Mouse (Mus musculus): ENCODE results near the gene Alkbh1.
"Not testable (repeated sequence)": the region's sequence is repeated elsewhere in the genome, so short reads cannot be mapped to it uniquely, and the experiment has no call there.

Alkbh1 gene

GRCm38 (mm10) chr12:87443700-87444122 is at the start of gene Alkbh1, which contains the start of gene Slirp:
Alkbh1 (minus strand) TSS chr12:87444017.
Slirp (plus strand) TSS chr12:87443896.
- DNase-seq (ENCODE audit: low read depth, low spot score), result peak; percentile 75

GRCm38 (mm10) chr12:87488683-87489082 is 44.9 kb upstream of the Alkbh1 start:
- DNase-seq (ENCODE audit: low read depth, low spot score), result not testable (repeated sequence)

GRCm38 (mm10) chr12:87482482-87482881 is 38.7 kb upstream of the Alkbh1 start:
- not testable (repeated sequence) for DNase-seq (ENCODE audit: low read depth, low spot score)

DNA sequence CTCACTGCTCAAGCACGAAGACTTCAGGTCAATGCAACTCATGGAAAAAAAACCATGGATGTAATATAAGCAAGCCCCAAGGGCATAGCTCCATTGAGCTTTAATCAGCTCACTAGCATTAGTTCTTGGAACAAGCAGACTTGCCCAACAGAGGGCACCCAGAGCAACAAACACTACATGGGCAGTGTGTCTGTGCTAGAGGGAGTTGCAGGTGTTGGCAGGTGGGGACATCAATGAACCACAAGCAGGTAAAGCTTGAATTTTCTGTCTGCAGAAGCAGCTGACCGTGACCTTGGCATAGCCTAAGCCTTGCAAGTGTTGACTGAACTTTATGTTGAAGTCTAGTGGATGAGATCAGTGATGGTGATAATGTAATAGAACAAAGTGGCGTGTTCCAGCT is 30.9 kb upstream of the Alkbh1 start:
- no peak for DNase-seq (ENCODE audit: low read depth, low spot score)

DNA sequence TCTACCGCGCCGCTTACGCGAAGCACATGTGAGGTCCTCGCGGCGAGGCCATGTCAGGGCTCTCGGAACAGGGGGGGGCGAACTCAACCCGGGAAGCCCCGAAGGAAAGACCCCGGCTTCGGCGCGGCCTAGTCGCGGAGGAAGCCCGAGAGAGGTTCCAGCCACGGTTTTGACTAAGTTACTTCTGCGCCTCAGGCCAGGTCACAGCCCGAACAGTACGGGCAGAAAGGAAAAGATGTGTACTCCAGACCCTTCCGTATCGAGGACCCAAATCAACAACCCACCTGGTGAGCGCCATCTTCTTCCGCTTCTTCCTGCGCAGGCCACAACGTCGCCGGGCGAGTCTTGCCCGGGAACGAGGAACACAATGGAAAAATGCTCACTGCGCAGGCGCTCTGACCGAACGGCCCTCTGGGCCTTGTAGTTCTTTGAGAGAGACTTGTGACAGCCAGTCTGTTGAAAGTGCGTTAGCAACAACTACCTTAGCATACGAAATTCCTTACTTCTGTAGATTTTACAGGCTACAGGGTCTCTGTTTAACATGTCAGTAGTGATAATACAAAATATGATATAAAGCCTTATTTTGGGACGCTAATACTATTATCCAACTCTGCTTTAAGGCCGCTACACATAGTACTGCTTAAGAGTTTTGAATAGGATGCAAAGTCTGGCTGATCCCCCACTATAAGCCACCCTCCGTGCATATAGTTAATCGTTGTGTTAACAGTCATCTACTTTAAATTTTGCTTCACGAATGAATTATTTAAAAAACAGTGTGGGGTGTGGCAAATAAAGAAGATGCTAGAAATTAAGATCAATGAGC is 28.4 kb upstream of the Alkbh1 start, which contains the start of gene Snw1:
Gene Snw1 (minus strand): TSS at position 311 of the 823 bp plus-strand sequence.
- DNase-seq (ENCODE audit: low read depth, low spot score), result peak; percentile 95

DNA sequence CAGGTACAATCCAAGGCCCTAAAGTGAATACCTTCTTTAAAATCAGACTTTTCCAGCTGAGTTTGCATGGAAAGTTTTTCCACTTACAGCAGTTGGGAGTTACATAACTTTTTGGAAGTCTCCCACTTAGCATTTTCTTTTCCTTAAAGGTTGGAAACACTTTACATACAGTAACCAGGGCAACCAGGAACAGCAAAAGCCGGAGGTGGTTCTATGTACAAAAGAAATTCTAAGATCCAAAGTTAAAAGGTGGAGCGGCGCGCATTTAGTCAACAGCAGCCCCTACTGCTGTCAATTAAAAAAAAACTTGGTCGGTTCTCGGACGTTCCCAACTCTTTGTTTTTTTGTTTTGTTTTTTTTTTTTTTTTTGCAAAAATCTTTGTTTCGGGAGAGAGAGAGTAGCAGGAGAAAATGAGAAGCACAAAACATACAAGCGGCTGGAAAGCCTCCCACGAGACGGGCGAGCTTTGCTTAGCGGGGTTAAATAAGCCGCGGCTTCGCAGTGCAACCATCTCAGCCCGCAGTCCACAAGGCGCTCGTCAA is 27.7 kb upstream of the Alkbh1 start:
- no peak for DNase-seq (ENCODE audit: low read depth, low spot score)

DNA sequence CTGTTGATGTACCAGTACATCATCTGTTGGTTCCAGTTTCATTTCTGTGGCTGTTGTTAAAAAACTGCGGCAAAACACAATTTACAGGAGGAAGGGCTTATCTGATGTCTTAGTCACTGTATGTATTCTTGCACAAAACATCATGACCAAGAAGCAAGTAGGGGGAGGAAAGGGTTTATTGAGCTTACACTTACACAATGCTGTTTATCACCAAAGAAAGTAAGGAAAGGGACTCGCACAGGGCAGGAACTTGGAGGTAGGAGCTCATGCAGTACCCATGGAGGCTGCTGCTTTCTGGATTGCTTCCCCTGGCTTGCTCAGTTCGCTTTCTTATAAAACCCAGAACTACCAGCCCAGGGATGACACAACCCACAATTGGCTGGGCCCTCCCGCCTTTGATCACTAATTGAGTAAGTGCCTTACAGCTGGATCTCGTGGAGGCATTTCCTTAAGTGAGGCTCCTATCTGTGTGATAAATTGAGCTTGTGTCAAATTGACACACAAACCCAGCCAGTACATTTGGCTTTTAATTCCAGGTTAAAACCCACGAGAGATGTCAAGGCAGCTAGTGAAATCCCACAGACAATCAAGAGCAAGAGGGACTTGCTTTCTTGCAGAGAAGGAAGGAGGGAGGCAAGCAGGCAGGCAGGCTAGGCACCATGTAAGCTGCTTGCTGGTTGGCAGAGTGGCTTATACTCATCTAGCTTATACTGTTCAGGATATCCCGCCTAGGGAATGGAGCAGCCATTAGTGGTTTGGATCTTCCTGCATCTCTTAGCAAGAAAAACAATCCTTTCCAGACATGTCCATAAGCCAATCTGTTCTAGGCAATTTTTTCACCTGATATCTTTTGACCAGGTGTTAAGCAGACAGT is 26.7 kb upstream of the Alkbh1 start:
- DNase-seq (ENCODE audit: low read depth, low spot score), result no peak

DNA sequence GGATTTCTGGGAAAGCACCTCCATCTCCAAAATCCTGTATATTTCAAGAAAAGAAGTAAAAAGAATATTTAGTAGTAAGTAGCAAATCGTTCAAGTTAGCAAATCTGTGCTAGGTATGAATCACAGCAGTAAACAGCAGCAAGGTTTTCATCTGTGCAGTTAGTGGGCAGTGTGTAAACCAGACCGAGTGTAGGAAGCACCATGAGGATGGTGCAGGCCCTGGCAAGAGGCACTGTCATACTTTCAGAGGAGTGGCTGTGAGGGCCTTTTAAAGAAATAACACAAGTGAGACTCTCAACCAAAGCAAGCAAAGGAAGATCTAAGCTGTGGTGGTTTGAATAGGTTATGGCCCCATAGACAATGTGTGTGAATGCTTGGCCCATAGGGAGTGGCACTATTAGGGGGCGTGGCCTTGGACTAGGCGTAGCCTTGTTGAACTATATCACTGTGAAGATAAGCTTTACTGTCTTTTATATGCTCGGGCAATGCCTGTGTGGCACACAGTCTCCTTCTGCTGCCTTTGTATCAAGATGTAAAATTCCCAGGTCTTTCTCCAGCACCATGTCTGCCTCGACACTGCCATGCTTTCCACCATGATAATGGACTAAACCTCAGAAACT is 21.0 kb upstream of the Alkbh1 start:
- DNase-seq (ENCODE audit: low read depth, low spot score), result no peak

DNA sequence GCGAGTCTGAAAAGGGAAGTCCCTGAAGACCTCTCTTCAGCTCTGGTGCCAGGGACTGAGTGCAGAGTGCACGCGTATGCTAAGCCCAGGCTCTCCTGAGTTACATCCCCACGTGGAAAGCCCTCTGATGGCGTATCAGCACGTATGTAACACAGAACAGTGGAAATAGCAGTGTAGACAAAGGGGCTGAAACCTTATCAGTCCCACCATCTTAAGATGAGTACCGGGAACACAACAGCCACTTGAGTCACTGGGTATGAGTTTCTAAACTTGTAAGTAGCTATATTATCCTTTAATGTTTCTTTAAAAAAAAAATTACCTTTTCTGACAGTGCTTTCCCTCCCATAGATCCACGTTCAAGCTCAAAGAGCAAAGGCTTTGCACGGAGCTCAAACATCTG is 5.6 kb upstream of the Alkbh1 start:
- DNase-seq (ENCODE audit: low read depth, low spot score), result no peak

DNA sequence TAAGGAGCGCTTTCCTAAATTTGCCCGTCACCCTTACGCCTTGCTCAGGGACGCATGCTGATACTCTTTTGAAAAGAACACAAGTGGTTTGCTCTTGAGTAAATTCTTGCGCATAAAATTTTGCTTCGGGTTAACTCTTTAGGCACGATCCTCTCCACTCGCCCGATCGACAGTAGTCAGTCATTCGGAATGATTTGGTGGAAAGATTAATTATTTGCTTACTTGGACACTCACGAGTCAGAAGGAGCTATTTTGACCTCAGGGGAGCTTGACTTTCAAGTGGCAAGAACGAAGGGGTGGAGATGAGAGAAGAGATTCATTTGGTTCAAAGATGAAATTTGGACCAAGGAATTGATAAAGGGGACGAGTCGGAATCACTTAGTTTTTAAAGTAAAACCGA is 394 bp upstream of the Alkbh1 start:
- no peak for DNase-seq (ENCODE audit: low read depth, low spot score)

GRCm38 (mm10) chr12:87443115-87443699 is 610 bp downstream of the Alkbh1 start:
- DNase-seq (ENCODE audit: low read depth, low spot score), result no peak

DNA sequence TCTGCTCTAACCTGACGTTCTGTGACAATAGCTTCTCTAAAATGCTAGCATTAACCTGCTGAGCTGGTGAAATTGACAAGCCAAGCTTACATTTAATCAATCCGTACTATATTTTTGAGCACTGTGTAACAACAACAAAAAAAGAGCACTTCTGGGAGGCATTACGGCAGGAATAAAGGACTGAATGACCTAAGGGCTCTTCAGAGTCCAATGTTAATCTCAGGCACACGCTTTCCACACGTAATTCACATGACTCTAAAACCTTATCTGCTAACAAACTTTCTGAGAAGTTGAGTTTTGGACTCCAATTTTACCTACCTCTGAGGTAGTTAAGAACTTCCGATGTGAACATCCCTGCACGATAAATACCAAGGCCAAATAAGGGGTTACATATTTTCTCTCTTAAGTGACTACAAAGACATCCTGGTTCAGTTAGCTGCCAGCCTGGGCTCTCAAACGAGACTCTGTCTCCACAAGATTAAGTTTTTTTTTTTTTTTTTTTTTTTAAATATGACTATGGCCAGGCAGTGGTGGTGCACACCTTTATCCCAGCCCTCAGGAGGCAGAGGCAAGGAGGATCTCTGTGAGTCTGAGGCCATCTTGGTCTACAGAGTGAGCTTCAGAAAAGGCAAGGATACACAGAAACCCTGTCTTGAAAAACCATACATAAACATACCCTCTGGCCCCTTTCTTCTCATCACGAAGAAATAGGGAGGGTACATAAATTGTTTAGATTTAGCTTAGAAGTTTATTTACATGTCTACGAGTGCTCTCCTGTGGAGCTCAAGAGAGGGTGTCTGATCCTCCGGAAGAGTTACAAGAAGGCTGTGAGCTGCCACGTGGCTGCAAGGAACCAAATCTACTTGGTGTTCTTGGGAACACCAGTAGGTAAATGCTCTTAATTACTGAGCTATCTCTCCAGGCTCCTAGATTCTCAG is 1.4 kb downstream of the Alkbh1 start:
- no peak for DNase-seq (ENCODE audit: low read depth, low spot score)

- DNase-seq (ENCODE audit: low read depth, low spot score), result no peak
These were observed 14.9 kb downstream of the Alkbh1 start for GRCm38 (mm10) chr12:87428885-87429284.

DNA sequence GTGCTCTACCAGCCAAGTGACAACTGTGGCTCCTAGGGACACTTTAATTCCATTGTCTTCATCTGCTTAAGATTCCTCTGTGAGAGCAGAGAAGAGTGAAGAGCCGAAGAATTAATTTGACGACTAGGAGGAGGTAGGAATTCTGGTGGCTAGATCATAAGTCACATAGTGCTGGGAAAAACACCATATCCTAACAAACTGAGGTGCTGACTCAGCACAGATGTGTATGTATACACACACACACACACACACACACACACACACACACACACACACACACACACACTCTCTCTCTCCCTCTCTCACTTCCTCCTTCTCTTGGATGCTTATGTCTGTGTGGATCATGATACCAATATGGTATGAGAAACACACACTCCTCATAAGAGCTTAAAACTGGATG is 15.5 kb downstream of the Alkbh1 start:
- DNase-seq (ENCODE audit: low read depth, low spot score), result no peak

DNA sequence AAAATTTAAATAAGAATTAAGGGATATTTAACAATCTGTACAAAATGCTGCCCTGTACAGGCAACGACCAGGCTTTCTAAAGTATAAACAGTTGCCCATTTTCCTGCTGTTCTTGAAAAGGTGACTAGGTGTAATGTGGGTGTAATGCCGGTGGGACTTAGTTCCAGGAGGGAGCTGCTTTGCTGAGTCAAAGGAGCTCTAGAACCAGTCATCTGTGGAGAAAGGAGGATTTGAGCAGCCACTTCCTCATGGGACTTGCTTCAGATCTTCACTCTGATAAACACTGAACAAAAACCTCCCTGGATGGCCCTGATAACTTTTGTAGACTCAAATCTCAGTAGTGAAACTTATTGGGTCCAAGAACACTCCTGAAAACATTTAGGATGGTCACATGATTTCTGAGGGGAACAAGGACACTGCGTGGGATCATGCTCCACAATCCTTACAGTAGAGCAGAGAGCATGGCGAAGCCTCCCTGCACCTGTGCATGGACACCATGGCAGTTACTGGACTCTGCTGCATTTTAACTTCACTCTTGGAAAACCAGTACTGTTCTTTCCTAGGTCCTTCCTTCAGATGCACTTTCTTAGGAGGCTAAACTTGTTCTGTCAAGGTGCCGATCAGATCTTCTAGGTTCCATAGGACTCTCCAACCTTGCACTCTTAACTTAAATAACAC is 17.3 kb downstream of the Alkbh1 start:
- DNase-seq (ENCODE audit: low read depth, low spot score), result no peak

DNA sequence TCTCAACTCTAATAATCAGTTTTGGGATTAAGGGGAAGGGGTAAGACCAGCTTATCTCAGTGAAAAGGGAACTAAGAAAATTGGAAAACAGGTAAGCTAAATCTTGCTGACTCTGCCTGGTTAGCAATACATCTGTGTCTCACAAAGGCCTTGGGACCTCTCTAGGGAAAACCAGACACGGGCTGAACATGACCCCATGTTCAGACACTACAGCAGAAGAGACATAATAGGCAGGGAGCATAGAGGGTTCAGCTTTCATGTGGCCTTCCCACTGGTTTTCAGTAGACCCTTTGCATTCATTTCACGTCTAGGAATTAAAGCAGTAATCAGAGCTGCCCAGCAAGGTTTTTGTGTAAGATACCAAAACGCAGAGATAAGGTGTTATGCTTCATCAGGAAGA is 19.3 kb downstream of the Alkbh1 start:
- no peak for DNase-seq (ENCODE audit: low read depth, low spot score)

- no peak for DNase-seq (ENCODE audit: low read depth, low spot score)
These were observed 20.1 kb downstream of the Alkbh1 start for GRCm38 (mm10) chr12:87423700-87424099.

DNA sequence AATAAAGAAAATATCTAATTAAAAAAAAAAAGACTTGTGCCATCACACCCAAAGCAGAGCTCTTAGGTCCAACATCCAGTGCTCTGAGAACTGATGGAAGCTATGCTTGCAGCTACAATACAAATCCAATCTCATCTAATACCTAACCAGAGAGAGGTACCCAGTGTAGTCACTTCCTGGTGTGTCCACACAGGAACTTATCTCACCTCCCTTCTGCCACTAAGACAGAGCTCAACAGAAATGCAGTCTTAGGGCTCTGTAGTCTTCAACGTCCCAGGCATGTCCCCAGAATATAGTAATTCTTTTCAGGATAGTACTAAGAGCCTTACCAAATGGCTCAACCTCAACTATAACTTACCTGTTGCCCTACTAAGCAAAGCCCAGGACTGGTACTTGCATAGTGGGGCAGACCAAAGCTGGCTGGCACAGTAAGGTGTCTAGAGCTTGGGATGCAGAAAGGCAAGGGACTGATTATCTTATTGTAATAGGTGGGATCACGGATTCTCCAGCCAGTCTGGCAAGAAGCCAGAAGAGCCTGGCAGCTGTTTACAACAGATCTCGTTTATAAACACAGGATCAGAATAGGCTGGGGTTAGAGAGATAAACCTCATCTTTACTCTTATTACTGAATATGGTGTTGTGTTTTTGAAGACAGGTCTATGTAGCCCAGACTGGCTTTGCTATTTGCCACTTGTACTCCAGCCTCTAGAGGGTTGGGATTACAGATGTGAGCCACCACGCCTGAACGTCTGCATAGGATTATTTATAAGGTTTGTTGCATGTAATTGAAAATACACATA is 21.9 kb downstream of the Alkbh1 start:
- no peak for DNase-seq (ENCODE audit: low read depth, low spot score)

DNA sequence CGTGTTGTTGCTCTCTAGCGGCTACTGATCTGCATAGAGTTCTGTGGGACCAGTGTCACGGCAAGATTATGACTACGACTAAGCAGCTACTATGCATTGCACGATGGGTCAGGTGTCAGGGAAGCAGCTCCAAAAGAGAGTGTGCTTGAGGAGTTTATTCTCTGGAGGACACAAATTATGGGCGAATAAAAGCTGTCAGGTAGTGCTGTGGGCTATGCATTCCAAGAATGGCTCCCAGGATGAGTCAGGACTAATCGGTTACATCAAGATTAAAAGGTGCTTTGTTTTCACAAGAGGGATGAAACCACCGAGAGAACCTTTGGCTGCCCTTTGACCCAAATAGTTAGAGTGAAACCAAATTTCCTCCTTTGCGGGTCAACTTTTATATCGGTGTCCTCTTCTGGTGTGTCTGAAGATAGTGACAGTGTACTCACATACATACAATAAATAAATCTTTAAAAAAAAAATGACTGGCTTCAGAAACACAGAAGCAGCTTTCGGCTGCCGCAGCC is 23.8 kb downstream of the Alkbh1 start:
- no peak for DNase-seq (ENCODE audit: low read depth, low spot score)

Measured in skeletal muscle tissue, adult 2 months (tissue).